Mouse (Mus musculus): ENCODE measurements around the gene Smox. TPM values are rescaled to one million over a fixed set of nuclear protein-coding genes. Genes with fewer than 3 reads are reported as not detected.

Smox gene
- polyA plus RNA-seq, 1 experiment, result 49.1 TPM

DNA sequence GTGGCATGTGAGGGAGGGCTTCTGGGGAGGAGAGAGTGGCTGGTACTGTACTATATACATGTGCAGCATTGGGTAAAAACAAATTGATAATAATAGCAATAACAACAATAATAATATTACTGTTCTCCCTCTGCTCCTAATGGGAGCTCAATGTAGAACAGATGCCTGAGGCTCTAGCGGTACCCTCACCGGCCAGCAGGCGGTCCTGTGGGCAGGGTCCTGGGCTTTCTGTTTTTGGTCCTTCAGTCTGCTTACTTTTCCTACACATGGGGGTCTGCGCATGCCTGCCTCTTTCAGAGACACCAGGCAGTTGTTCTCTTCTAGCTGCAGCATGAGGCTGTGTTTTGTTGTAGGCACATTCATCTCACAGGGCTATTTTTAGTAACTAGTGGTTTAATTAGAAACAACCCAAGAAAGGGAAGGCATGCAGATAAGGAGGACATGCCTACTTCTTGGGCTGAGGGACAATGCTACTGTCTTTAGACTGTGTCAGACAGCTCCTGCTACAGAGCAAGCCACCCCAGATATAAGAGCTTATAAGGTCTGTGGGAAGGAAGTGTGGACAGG, 22.8 kb downstream of the Smox start:
- TF ChIP-seq POLR2A (IDR thresholded peaks at IDR 0.05; ENCODE audit: control insufficient read depth, extremely low read depth, insufficient read depth, low read length, poor library complexity), result no peak
- no peak for TF ChIP-seq CTCF (IDR thresholded peaks at IDR 0.05; ENCODE audit: borderline replicate concordance, control insufficient read depth, extremely low read depth, insufficient read depth, low read length, poor library complexity)
- peaks cover 5% of the 10 kb centered on the region for H3K4me1 ChIP-seq (replicated peaks; ENCODE audit: control insufficient read depth, insufficient read depth, low read length)
- H3K4me3 ChIP-seq (ENCODE audit: control insufficient read depth, insufficient read depth, low read length), result no peak overlapping the region
- no peak for DNase-seq
- WGBS, result 93% methylated on average over 4 of the region's 4 CpGs
- no peaks in the 10 kb centered on the region for H3K27me3 ChIP-seq (ENCODE audit: control insufficient read depth, insufficient read depth, low read length)
- H3K36me3 ChIP-seq (ENCODE audit: control insufficient read depth, insufficient read depth, low read length), result no peaks in the 10 kb centered on the region
- H3K27ac ChIP-seq (ENCODE audit: control insufficient read depth, insufficient read depth, low read length), result no peak overlapping the region

DNA sequence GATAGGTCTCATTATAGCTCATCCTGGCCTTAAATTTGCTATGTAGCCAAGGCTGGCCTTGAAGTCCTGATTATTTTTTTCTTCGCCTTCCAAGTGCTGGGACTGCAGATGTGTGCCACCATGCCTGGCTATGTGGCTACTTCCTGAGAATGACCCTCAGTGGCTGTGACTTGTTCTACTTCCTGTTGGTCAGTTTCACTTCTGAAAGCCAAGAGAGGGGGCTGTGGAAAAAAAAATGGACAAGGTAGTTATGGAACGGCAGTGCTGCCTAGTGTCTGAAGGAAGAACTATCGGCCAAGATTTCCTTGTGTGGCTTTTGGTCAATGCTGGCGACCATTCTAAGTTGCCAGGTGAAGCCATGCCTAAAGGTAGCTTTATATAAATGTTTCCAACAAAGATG, 26.3 kb downstream of the Smox start:
- Histone ChIP-seq H3K4me1 (replicated peaks; ENCODE audit: control insufficient read depth, insufficient read depth, low read length) (no peaks in the 10 kb centered on the region), H3K27me3 (ENCODE audit: control insufficient read depth, insufficient read depth, low read length) (no peaks in the 10 kb centered on the region), H3K27ac (ENCODE audit: control insufficient read depth, insufficient read depth, low read length) (no peak overlapping the region), H3K4me3 (ENCODE audit: control insufficient read depth, insufficient read depth, low read length) (no peak overlapping the region), H3K36me3 (ENCODE audit: control insufficient read depth, insufficient read depth, low read length) (no peaks in the 10 kb centered on the region)
- 98% methylated on average over 4 of the region's 4 CpGs for WGBS
- no peak for DNase-seq
- TF ChIP-seq CTCF (IDR thresholded peaks at IDR 0.05; ENCODE audit: borderline replicate concordance, control insufficient read depth, extremely low read depth, insufficient read depth, low read length, poor library complexity), result no peak
- no peak for TF ChIP-seq POLR2A (IDR thresholded peaks at IDR 0.05; ENCODE audit: control insufficient read depth, extremely low read depth, insufficient read depth, low read length, poor library complexity)

DNA sequence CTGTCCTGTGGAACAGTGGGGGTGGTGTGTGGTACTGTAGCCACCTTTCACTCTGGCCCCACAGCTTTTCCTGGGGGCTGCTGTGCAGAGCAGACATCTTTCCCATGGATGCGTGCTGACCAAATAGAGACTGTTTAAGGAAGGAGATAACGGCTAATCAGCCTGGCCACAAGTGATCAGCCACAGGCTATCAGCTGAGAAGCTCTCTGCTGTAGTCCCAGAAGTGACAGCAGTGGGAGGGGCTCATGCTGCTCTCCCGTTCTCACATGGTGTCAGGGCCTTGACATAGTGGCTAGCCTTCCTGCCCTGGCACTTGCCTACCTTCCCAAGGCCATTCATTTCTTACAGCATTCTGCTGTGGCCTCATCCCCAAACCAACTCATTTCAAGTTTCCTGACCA, 27.5 kb downstream of the Smox start:
- H3K4me1 ChIP-seq (replicated peaks; ENCODE audit: control insufficient read depth, insufficient read depth, low read length), result no peaks in the 10 kb centered on the region
- 84% methylated on average over 3 of the region's 3 CpGs for WGBS
- H3K4me3 ChIP-seq (ENCODE audit: control insufficient read depth, insufficient read depth, low read length), result no peak overlapping the region
- H3K27ac ChIP-seq (ENCODE audit: control insufficient read depth, insufficient read depth, low read length), result no peak overlapping the region
- TF ChIP-seq CTCF (IDR thresholded peaks at IDR 0.05; ENCODE audit: borderline replicate concordance, control insufficient read depth, extremely low read depth, insufficient read depth, low read length, poor library complexity) (no peak), POLR2A (IDR thresholded peaks at IDR 0.05; ENCODE audit: control insufficient read depth, extremely low read depth, insufficient read depth, low read length, poor library complexity) (no peak)
- no peak for DNase-seq
- no peaks in the 10 kb centered on the region for H3K27me3 ChIP-seq (ENCODE audit: control insufficient read depth, insufficient read depth, low read length)
- H3K36me3 ChIP-seq (ENCODE audit: control insufficient read depth, insufficient read depth, low read length), result no peaks in the 10 kb centered on the region

DNA sequence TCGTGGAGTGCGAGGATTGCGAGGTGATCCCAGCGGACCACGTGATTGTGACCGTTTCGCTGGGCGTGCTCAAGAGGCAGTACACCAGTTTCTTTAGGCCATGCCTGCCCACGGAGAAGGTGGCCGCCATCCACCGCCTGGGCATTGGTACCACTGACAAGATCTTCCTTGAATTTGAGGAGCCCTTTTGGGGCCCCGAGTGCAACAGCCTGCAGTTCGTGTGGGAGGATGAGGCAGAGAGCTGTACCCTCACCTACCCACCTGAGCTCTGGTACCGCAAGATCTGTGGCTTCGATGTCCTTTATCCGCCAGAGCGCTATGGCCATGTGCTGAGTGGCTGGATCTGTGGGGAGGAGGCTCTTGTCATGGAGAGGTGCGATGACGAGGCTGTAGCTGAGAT, 29.4 kb downstream of the Smox start:
- H3K27ac ChIP-seq (ENCODE audit: control insufficient read depth, insufficient read depth, low read length), result no peak overlapping the region
- 97% methylated on average over 19 of the region's 19 CpGs for WGBS
- no peak overlapping the region for H3K4me3 ChIP-seq (ENCODE audit: control insufficient read depth, insufficient read depth, low read length)
- peaks cover 2% of the 10 kb centered on the region; the same call in 1 of the 2 replicates for H3K4me1 ChIP-seq (replicated peaks; ENCODE audit: control insufficient read depth, insufficient read depth, low read length)
- DNase-seq, result no peak
- H3K27me3 ChIP-seq (ENCODE audit: control insufficient read depth, insufficient read depth, low read length), result no peaks in the 10 kb centered on the region
- no peaks in the 10 kb centered on the region for H3K36me3 ChIP-seq (ENCODE audit: control insufficient read depth, insufficient read depth, low read length)
- TF ChIP-seq CTCF (IDR thresholded peaks at IDR 0.05; ENCODE audit: borderline replicate concordance, control insufficient read depth, extremely low read depth, insufficient read depth, low read length, poor library complexity) (no peak), POLR2A (IDR thresholded peaks at IDR 0.05; ENCODE audit: control insufficient read depth, extremely low read depth, insufficient read depth, low read length, poor library complexity) (no peak)

DNA sequence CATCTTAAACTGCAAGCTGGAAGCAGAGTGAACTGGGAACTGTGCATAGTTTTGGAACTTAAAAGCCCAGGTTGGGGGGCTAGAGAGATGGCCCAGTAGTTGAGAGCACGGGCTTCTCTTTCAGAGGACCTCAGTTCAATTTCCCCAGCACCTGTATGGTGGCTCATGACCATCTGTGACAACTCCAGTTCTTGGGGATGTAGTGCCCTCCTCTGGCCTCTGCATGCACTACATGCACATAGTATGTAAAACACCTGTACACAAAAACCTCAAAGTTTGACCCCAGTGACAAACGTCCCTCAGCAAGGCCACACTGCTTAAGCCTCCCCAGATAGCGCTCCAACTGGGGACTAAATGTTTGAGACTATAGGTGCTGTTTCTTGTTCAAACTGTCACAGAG, 35.8 kb downstream of the Smox start:
- peaks cover 2% of the 10 kb centered on the region; the same call in 1 of the 2 replicates for H3K4me1 ChIP-seq (replicated peaks; ENCODE audit: control insufficient read depth, insufficient read depth, low read length)
- WGBS, result 38% methylated on average over 3 of the region's 3 CpGs

DNA sequence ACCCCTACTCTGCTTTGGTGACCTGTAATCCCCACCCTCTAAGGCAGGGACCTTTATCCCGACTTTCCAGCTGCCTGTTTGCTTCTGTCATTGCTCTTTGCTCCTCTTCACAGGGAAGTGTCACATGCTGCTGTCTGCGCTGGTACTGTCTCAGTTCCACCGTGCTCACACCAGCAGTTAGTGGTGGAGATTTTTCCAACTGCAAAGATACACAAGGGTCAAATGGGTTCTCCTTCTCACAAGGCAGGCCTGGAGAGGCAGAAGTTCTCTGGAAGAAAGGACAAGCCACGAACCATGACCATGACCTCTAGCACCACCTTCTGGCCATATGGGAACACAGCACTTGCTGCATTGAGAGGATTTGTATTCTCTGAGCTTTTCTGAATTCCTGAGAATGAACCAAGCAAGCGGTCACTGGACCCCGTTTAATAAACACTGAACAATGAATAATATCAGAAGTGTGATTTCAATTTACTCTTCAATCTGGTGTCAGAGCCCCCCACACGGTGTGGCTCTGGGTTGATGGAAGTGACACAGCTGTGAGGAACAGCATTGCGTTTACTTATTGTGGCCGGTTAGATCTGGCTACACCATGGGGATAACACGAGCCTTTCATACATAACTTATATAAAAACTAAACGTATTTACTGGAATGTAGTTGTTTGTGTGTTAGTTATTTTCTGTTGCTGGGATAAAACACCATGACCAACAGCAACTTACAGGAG, 38.8 kb downstream of the Smox start:
- Histone ChIP-seq H3K27me3 (ENCODE audit: control insufficient read depth, insufficient read depth, low read length) (no peaks in the 10 kb centered on the region), H3K36me3 (ENCODE audit: control insufficient read depth, insufficient read depth, low read length) (no peaks in the 10 kb centered on the region), H3K27ac (ENCODE audit: control insufficient read depth, insufficient read depth, low read length) (no peak overlapping the region), H3K4me1 (replicated peaks; ENCODE audit: control insufficient read depth, insufficient read depth, low read length) (no peaks in the 10 kb centered on the region), H3K4me3 (ENCODE audit: control insufficient read depth, insufficient read depth, low read length) (no peak overlapping the region)
- DNase-seq, result peak; percentile 52
- TF ChIP-seq POLR2A (IDR thresholded peaks at IDR 0.05; ENCODE audit: control insufficient read depth, extremely low read depth, insufficient read depth, low read length, poor library complexity) (no peak), CTCF (IDR thresholded peaks at IDR 0.05; ENCODE audit: borderline replicate concordance, control insufficient read depth, extremely low read depth, insufficient read depth, low read length, poor library complexity) (no peak; the same call in 1 of the 2 replicates)
- WGBS, result 41% methylated on average over 11 of the region's 11 CpGs

More for the DNA sequence above, 35.8 kb downstream of the Smox start:
- no peaks in the 10 kb centered on the region for H3K36me3 ChIP-seq (ENCODE audit: control insufficient read depth, insufficient read depth, low read length)
- no peaks in the 10 kb centered on the region for H3K27me3 ChIP-seq (ENCODE audit: control insufficient read depth, insufficient read depth, low read length)
- no peak overlapping the region for H3K27ac ChIP-seq (ENCODE audit: control insufficient read depth, insufficient read depth, low read length)
- TF ChIP-seq POLR2A (IDR thresholded peaks at IDR 0.05; ENCODE audit: control insufficient read depth, extremely low read depth, insufficient read depth, low read length, poor library complexity) (no peak), CTCF (IDR thresholded peaks at IDR 0.05; ENCODE audit: borderline replicate concordance, control insufficient read depth, extremely low read depth, insufficient read depth, low read length, poor library complexity) (no peak)
- peak; percentile 54 for DNase-seq
- no peak overlapping the region for H3K4me3 ChIP-seq (ENCODE audit: control insufficient read depth, insufficient read depth, low read length)

All from thymus, adult 2 months (tissue).